Mouse (Mus musculus) liver, embryonic 11.5 days (tissue): Measurements from ENCODE around the gene 2900011O08Rik. TPM values are rescaled to one million over a fixed set of nuclear protein-coding genes. Genes with fewer than 3 reads are reported as not detected.

Experiments used
- ATAC-seq: fragments of 200-750 bp; cut with Nextera tagmentation; replicated peaks from 2 replicates; pipeline ENCODE4 v1.8.0; 2017; ENCODE audit warnings: moderate number of reproducible peaks, mild to moderate bottlenecking, moderate TSS enrichment, moderate library complexity; ENCODE audit not compliant: low FRiP score
- DNase-seq: peaks from one replicate; pipeline ENCODE4 v3.0.0-alpha.2; 2017; ENCODE audit warnings: low spot score
- H3K27ac ChIP-seq: fragments of 300-500 bp; sonication (generic); 2 replicates; pipeline ENCODE4 v1.5.1; 2014; ENCODE audit warnings: mild to moderate bottlenecking, low read depth, low read length, control low read depth
- H3K27me3 ChIP-seq: fragments of 300-500 bp; sonication (generic); replicated peaks from 2 replicates; pipeline ENCODE4 v1.6.1; 2014; ENCODE audit warnings: low read length, mixed read lengths; ENCODE audit not compliant: control insufficient read depth, insufficient read depth
- H3K36me3 ChIP-seq: fragments of 300-500 bp; sonication (generic); 2 replicates; pipeline ENCODE4 v1.6.1; 2014; ENCODE audit warnings: mild to moderate bottlenecking, low read length, moderate library complexity, mixed read lengths; ENCODE audit not compliant: control insufficient read depth, insufficient read depth
- H3K4me1 ChIP-seq: fragments of 300-500 bp; sonication (generic); replicated peaks from 2 replicates; pipeline ENCODE4 v1.6.1; 2014; ENCODE audit warnings: low read length, mixed read lengths; ENCODE audit not compliant: control insufficient read depth, insufficient read depth
- H3K4me2 ChIP-seq: fragments of 300-500 bp; sonication (generic); 2 replicates; pipeline ENCODE4 v1.6.1; 2014; ENCODE audit warnings: mild to moderate bottlenecking, control low read depth, moderate library complexity
- H3K4me3 ChIP-seq: fragments of 300-500 bp; sonication (generic); 2 replicates; pipeline ENCODE4 v1.5.1; 2014; ENCODE audit warnings: low read depth, low read length, control low read depth
- H3K9ac ChIP-seq: fragments of 300-500 bp; sonication (generic); 2 replicates; pipeline ENCODE4 v1.6.1; 2014; ENCODE audit warnings: low read depth, low read length, control low read depth
- H3K9me3 ChIP-seq: fragments of 300-500 bp; sonication (generic); 2 replicates; pipeline ENCODE4 v1.6.1; 2016; ENCODE audit warnings: low read length, inconsistent platforms, mixed read lengths; ENCODE audit not compliant: control insufficient read depth
- WGBS: fragments of 180-500 bp; shearing (Covaris S2); extraction: QIAGEN DNeasy Blood & Tissue Kit; methylation state at CpG from one replicate; pipeline ENCODE4 v1.1.7; 2014; 5-methylcytosine and 5-hydroxymethylcytosine counted together
- polyA plus RNA-seq: library from polyadenylated mRNA; unstranded; fragments of >200 nt; fragmentation: Nextera tagmentation; extraction: Ambion mirVana; gene quantifications from 2 replicates; pipeline ENCODE4 v1.2.1, GENCODE M21; 2014

2900011O08Rik gene
- polyA plus RNA-seq, 1 experiment from 2014 or later, result 0.85 TPM

- no peak for ATAC-seq
Observed at GRCm38 (mm10) chr16:14044695-14045094, 58.3 kb downstream of the 2900011O08Rik start.

GRCm38 (mm10) chr16:14046224-14046756, 59.9 kb downstream of the 2900011O08Rik start:
- Histone ChIP-seq H3K9me3 (no peaks in the 10 kb centered on the region), H3K9ac (no peak overlapping the region), H3K36me3 (no peaks in the 10 kb centered on the region), H3K4me1 (no peaks in the 10 kb centered on the region), H3K4me2 (no peak overlapping the region), H3K27ac (no peak overlapping the region), H3K27me3 (no peaks in the 10 kb centered on the region), H3K4me3 (no peak overlapping the region)
- ATAC-seq (no peak), DNase-seq (no peak)
- WGBS, result 69% methylated on average over 4 of the region's 4 CpGs

More at GRCm38 (mm10) chr16:14044695-14045094, 58.3 kb downstream of the 2900011O08Rik start:
- H3K9ac ChIP-seq, result no peak overlapping the region
- DNase-seq, result no peak
- H3K27ac ChIP-seq, result no peak overlapping the region
- no peak overlapping the region for H3K4me2 ChIP-seq
- H3K36me3 ChIP-seq, result no peaks in the 10 kb centered on the region
- no peaks in the 10 kb centered on the region for H3K4me1 ChIP-seq
- H3K4me3 ChIP-seq, result no peak overlapping the region
- no peaks in the 10 kb centered on the region for H3K9me3 ChIP-seq
- H3K27me3 ChIP-seq, result no peaks in the 10 kb centered on the region
- 79% methylated on average over 8 of the region's 8 CpGs for WGBS

- H3K4me3 ChIP-seq, result no peak overlapping the region
- ATAC-seq (no peak), DNase-seq (no peak)
- no peaks in the 10 kb centered on the region for H3K36me3 ChIP-seq
- no peak overlapping the region for H3K9ac ChIP-seq
- H3K9me3 ChIP-seq, result no peaks in the 10 kb centered on the region
- H3K27ac ChIP-seq, result no peak overlapping the region
- 0 out of 2 replicates have a peak, but pooled peaks cover 2% of the 10 kb centered on the region for H3K4me1 ChIP-seq
- H3K27me3 ChIP-seq, result no peaks in the 10 kb centered on the region
- 80% methylated on average over 2 of the region's 2 CpGs for WGBS
- no peak overlapping the region for H3K4me2 ChIP-seq
Observed at GRCm38 (mm10) chr16:14052221-14052620, 65.8 kb downstream of the 2900011O08Rik start.

GRCm38 (mm10) chr16:14053116-14053515, 66.7 kb downstream of the 2900011O08Rik start:
- Histone ChIP-seq H3K27ac (no peak overlapping the region), H3K36me3 (no peaks in the 10 kb centered on the region), H3K27me3 (no peaks in the 10 kb centered on the region), H3K4me2 (no peak overlapping the region), H3K4me1 (0 out of 2 replicates have a peak, but pooled peaks cover 2% of the 10 kb centered on the region), H3K4me3 (no peak overlapping the region), H3K9ac (no peak overlapping the region), H3K9me3 (no peaks in the 10 kb centered on the region)
- DNase-seq, result no peak
- ATAC-seq, result no peak
- 72% methylated on average over 5 of the region's 5 CpGs for WGBS

GRCm38 (mm10) chr16:14055271-14055670, 68.9 kb downstream of the 2900011O08Rik start:
- Histone ChIP-seq H3K36me3 (no peaks in the 10 kb centered on the region), H3K4me2 (no peak overlapping the region), H3K9ac (no peak overlapping the region), H3K9me3 (no peaks in the 10 kb centered on the region), H3K27me3 (no peaks in the 10 kb centered on the region), H3K27ac (no peak overlapping the region), H3K4me1 (0 out of 2 replicates have a peak, but pooled peaks cover 2% of the 10 kb centered on the region), H3K4me3 (no peak overlapping the region)
- ATAC-seq (no peak), DNase-seq (no peak)
- WGBS, result 69% methylated on average over 1 of the region's 1 CpGs

GRCm38 (mm10) chr16:14056734-14057133, 70.3 kb downstream of the 2900011O08Rik start:
- ATAC-seq (no peak), DNase-seq (no peak)
- WGBS, result 70% methylated on average over 4 of the region's 4 CpGs
- Histone ChIP-seq H3K4me3 (no peak overlapping the region), H3K27me3 (no peaks in the 10 kb centered on the region), H3K9me3 (no peaks in the 10 kb centered on the region), H3K4me1 (0 out of 2 replicates have a peak, but pooled peaks cover 2% of the 10 kb centered on the region), H3K4me2 (no peak overlapping the region), H3K9ac (no peak overlapping the region), H3K27ac (no peak overlapping the region), H3K36me3 (no peaks in the 10 kb centered on the region)

GRCm38 (mm10) chr16:14058541-14058940, 72.1 kb downstream of the 2900011O08Rik start:
- H3K4me1 ChIP-seq, result 0 out of 2 replicates have a peak, but pooled peaks cover 2% of the 10 kb centered on the region
- H3K9me3 ChIP-seq, result no peaks in the 10 kb centered on the region
- no peaks in the 10 kb centered on the region for H3K36me3 ChIP-seq
- no peak overlapping the region for H3K9ac ChIP-seq
- DNase-seq (no peak), ATAC-seq (no peak)
- H3K4me3 ChIP-seq, result no peak overlapping the region
- no peak overlapping the region for H3K4me2 ChIP-seq
- 38% methylated on average over 1 of the region's 1 CpGs for WGBS
- no peaks in the 10 kb centered on the region for H3K27me3 ChIP-seq
- no peak overlapping the region for H3K27ac ChIP-seq

- ATAC-seq, result no peak
- no peaks in the 10 kb centered on the region for H3K27me3 ChIP-seq
- H3K4me1 ChIP-seq, result 0 out of 2 replicates have a peak, but pooled peaks cover 2% of the 10 kb centered on the region
- H3K36me3 ChIP-seq, result no peaks in the 10 kb centered on the region
- no peak overlapping the region for H3K4me2 ChIP-seq
- 51% methylated on average over 1 of the region's 1 CpGs for WGBS
- no peak overlapping the region for H3K4me3 ChIP-seq
- H3K27ac ChIP-seq, result no peak overlapping the region
- DNase-seq, result no peak
- H3K9ac ChIP-seq, result no peak overlapping the region
- H3K9me3 ChIP-seq, result no peaks in the 10 kb centered on the region
Observed at GRCm38 (mm10) chr16:14059118-14059854, 72.9 kb downstream of the 2900011O08Rik start.

- Histone ChIP-seq H3K36me3 (no peaks in the 10 kb centered on the region), H3K4me1 (0 out of 2 replicates have a peak, but pooled peaks cover 2% of the 10 kb centered on the region), H3K4me2 (no peak overlapping the region), H3K27ac (no peak overlapping the region), H3K9me3 (no peaks in the 10 kb centered on the region), H3K9ac (no peak overlapping the region), H3K4me3 (no peak overlapping the region), H3K27me3 (no peaks in the 10 kb centered on the region)
- DNase-seq (no peak), ATAC-seq (no peak)
- 62% methylated on average over 5 of the region's 5 CpGs for WGBS
Observed at GRCm38 (mm10) chr16:14059869-14060268, 73.5 kb downstream of the 2900011O08Rik start.
